Mouse (Mus musculus) G1E (cell line): ENCODE results near the gene Slc2a1.

ENCODE experiments used
- CTCF ChIP-seq: IDR thresholded peaks from 2 replicates; pipeline ENCODE4 v1.5.1; 2012; ENCODE audit warnings: low read depth, low read length, inconsistent platforms, mixed read lengths
- GATA1 ChIP-seq: IDR thresholded peaks from 2 replicates; pipeline ENCODE4 v1.6.1; 2012; ENCODE audit warnings: borderline replicate concordance, low read length, inconsistent platforms, mixed read lengths
- GATA2 ChIP-seq: IDR thresholded peaks from 2 replicates; pipeline ENCODE4 v1.6.1; 2012; ENCODE audit warnings: low read depth, low read length, inconsistent platforms, borderline replicate concordance
- POLR2AphosphoS5 ChIP-seq: IDR thresholded peaks from 2 replicates; pipeline ENCODE4 v1.6.1; 2012; ENCODE audit warnings: low read depth, low read length, inconsistent platforms; ENCODE audit not compliant: insufficient replicate concordance
- TAL1 ChIP-seq: conservative IDR thresholded peaks from 2 replicates; pipeline ENCODE4 v1.6.1; 2012; ENCODE audit warnings: low read depth, low read length, inconsistent platforms, mixed read lengths

- no peak for TF ChIP-seq GATA1
- peak; percentile 91 for TF ChIP-seq POLR2AphosphoS5
- no peak for TF ChIP-seq CTCF
- no peak for TF ChIP-seq TAL1
- TF ChIP-seq GATA2 = no peak
Measured at GRCm38 (mm10) chr4:119108495-119109408, at the start of gene Slc2a1.
